Mouse (Mus musculus) heart, adult 2 months (tissue): ENCODE data around the gene Paqr8. TPM values are rescaled to one million over a fixed set of nuclear protein-coding genes. Genes with fewer than 3 reads are reported as not detected.
A peak's percentile ranks its signal among the peaks of the same experiment; 100 is the strongest.
"Not testable (repeated sequence)": the region's sequence is repeated elsewhere in the genome, so short reads cannot be mapped to it uniquely, and the experiment has no call there.

ENCODE experiments used
- DNase-seq, 2 experiments: peaks; one replicate each; pipeline ENCODE4 v3.0.0; 2021
- H3K27ac ChIP-seq: fragments of 200-600 bp; 2 replicates; pipeline ENCODE4 v1.8.1; 2022
- H3K27me3 ChIP-seq: fragments of 200-500 bp; 2 replicates; pipeline ENCODE4 v1.6.1; 2012; ENCODE audit warnings: mild to moderate bottlenecking, low read length, inconsistent platforms, mixed read lengths; ENCODE audit not compliant: control insufficient read depth, insufficient read depth
- H3K36me3 ChIP-seq: fragments of 200-500 bp; 2 replicates; pipeline ENCODE4 v1.6.1; 2012; ENCODE audit warnings: low read length, inconsistent platforms; ENCODE audit not compliant: control insufficient read depth, insufficient read depth
- H3K4me1 ChIP-seq: fragments of 200-500 bp; 2 replicates; pipeline ENCODE4 v1.6.1; 2011; ENCODE audit warnings: low read length; ENCODE audit not compliant: control insufficient read depth, insufficient read depth
- H3K4me3 ChIP-seq: fragments of 200-600 bp; 2 replicates; pipeline ENCODE4 v1.8.1; 2022
- H3K79me2 ChIP-seq: fragments of 200-500 bp; replicated peaks from 2 replicates; pipeline ENCODE4 v1.6.1; 2012; ENCODE audit warnings: mild to moderate bottlenecking, inconsistent platforms, low read length, moderate library complexity, mixed read lengths; ENCODE audit not compliant: control insufficient read depth, insufficient read depth
- H3K9ac ChIP-seq: fragments of 200-500 bp; 2 replicates; pipeline ENCODE4 v1.6.1; 2012; ENCODE audit warnings: low read depth, mild to moderate bottlenecking, control low read depth, inconsistent platforms, low read length, mixed read lengths
- CTCF ChIP-seq: fragments of 200-600 bp; IDR thresholded peaks from 2 replicates; pipeline ENCODE4 v1.8.1; 2022; ENCODE audit warnings: antibody characterized with exemption, mild to moderate bottlenecking, moderate library complexity
- EP300 ChIP-seq: fragments of 200-500 bp; IDR thresholded peaks from 2 replicates; pipeline ENCODE4 v1.6.1; 2011; ENCODE audit warnings: low read depth, low read length, control low read depth; ENCODE audit not compliant: insufficient read depth
- POLR2A ChIP-seq: fragments of 200-500 bp; IDR thresholded peaks from 2 replicates; pipeline ENCODE4 v1.6.1; 2011; ENCODE audit warnings: mild to moderate bottlenecking, low read depth, low read length, control low read depth; ENCODE audit not compliant: insufficient read depth
- WGBS: fragments of 180-500 bp; shearing (Covaris S2); methylation state at CpG from one replicate; pipeline ENCODE4 v1.1.7; 2018; 5-methylcytosine and 5-hydroxymethylcytosine counted together
- intact Hi-C: fragments of 180-260 bp; cut with DNase I; formaldehyde crosslinking; loops from one replicate; pipeline ENCODE4 v1.15.1; 2025
- polyA plus RNA-seq: library from polyadenylated mRNA; depleted of rRNA; stranded (reverse); fragments of >200 nt; gene quantifications from 2 replicates; pipeline ENCODE4 v1.2.3, GENCODE M21; 2012
- total RNA-seq, 2 experiments: library from RNA; stranded (reverse); gene quantifications; 2 replicates each; pipeline ENCODE4 v1.2.3; 2021

Gene Paqr8
- total and polyA plus RNA-seq, 3 experiments: 1.2 to 2.2 (median 2.0) TPM

GRCm38 (mm10) chr1:20925324-20925723, 34.9 kb downstream of the Paqr8 start:
- DNase-seq, H3K79me2 ChIP-seq, H3K9ac ChIP-seq, H3K4me3 ChIP-seq, H3K27me3 ChIP-seq, intact Hi-C loops, H3K4me1 ChIP-seq, H3K27ac ChIP-seq, H3K36me3 ChIP-seq: not testable (repeated sequence)
- 0 out of 2 replicates have a peak, but pooled peaks have one; percentile 11 for TF ChIP-seq CTCF
- 84% methylated on average over 7 of the region's 7 CpGs for WGBS

- Histone ChIP-seq H3K4me3 (no peak overlapping the region), H3K9ac (no peak overlapping the region), H3K79me2 (peaks cover 2% of the 10 kb centered on the region; the same call in 1 of the 2 replicates), H3K36me3 (no peaks in the 10 kb centered on the region), H3K4me1 (no peaks in the 10 kb centered on the region; the same call in 1 of the 2 replicates), H3K27me3 (no peaks in the 10 kb centered on the region), H3K27ac (no peak overlapping the region)
- intact Hi-C loops: no loop called here
- TF ChIP-seq CTCF (no peak), POLR2A (no peak), EP300 (no peak)
- no peak for DNase-seq
- WGBS: 82% methylated on average over 4 of the region's 4 CpGs
Observed at GRCm38 (mm10) chr1:20925926-20926325, 35.5 kb downstream of the Paqr8 start.

GRCm38 (mm10) chr1:20926376-20926775, 36.0 kb downstream of the Paqr8 start:
- 73% methylated on average over 4 of the region's 4 CpGs for WGBS
- no peak overlapping the region for H3K4me3 ChIP-seq
- DNase-seq: no peak
- H3K9ac ChIP-seq: no peak overlapping the region
- no peak overlapping the region for H3K27ac ChIP-seq
- no peaks in the 10 kb centered on the region for H3K36me3 ChIP-seq
- peaks cover under 1% of the 10 kb centered on the region; the same call in 1 of the 2 replicates for H3K79me2 ChIP-seq
- H3K27me3 ChIP-seq: no peaks in the 10 kb centered on the region
- TF ChIP-seq CTCF (no peak), EP300 (no peak), POLR2A (no peak)
- intact Hi-C loops: no loop called here
- H3K4me1 ChIP-seq: no peaks in the 10 kb centered on the region; the same call in 1 of the 2 replicates

GRCm38 (mm10) chr1:20928487-20928886, 38.1 kb downstream of the Paqr8 start:
- Histone ChIP-seq H3K36me3 (no peaks in the 10 kb centered on the region), H3K4me3 (no peak overlapping the region), H3K27me3 (no peaks in the 10 kb centered on the region), H3K27ac (no peak overlapping the region), H3K4me1 (no peaks in the 10 kb centered on the region; the same call in 1 of the 2 replicates), H3K79me2 (no peaks in the 10 kb centered on the region), H3K9ac (no peak overlapping the region)
- WGBS: 72% methylated on average over 4 of the region's 4 CpGs
- intact Hi-C loops: no loop called here
- no peak for TF ChIP-seq POLR2A
- no peak for DNase-seq

GRCm38 (mm10) chr1:20933457-20933856, 43.1 kb downstream of the Paqr8 start:
- DNase-seq: peak; percentile 35 to 51
- 0 out of 2 replicates have a peak, but pooled peaks have one; percentile 28 for TF ChIP-seq EP300
- no peak for TF ChIP-seq POLR2A
- TF ChIP-seq CTCF: peak; percentile 83
- Histone ChIP-seq H3K9ac (no peak overlapping the region), H3K27me3 (no peaks in the 10 kb centered on the region), H3K27ac (no peak overlapping the region), H3K36me3 (no peaks in the 10 kb centered on the region), H3K79me2 (no peaks in the 10 kb centered on the region), H3K4me1 (no peaks in the 10 kb centered on the region; the same call in 1 of the 2 replicates), H3K4me3 (no peak overlapping the region)
- 25% methylated on average over 7 of the region's 7 CpGs for WGBS
- intact Hi-C loops: loop anchor here (10.0 kb wide), 1 partner anchor 411 kb away; the partner anchor contains the start of gene Khdc1a

- Histone ChIP-seq H3K4me1 (no peaks in the 10 kb centered on the region; the same call in 1 of the 2 replicates), H3K36me3 (no peaks in the 10 kb centered on the region), H3K27ac (no peak overlapping the region), H3K79me2 (no peaks in the 10 kb centered on the region), H3K4me3 (no peak overlapping the region), H3K27me3 (no peaks in the 10 kb centered on the region), H3K9ac (no peak overlapping the region)
- DNase-seq: peak; percentile 73 to 78
- TF ChIP-seq EP300 (0 out of 2 replicates have a peak, but pooled peaks have one; percentile 10), CTCF (no peak)
- WGBS: 66% methylated on average over 22 of the region's 22 CpGs
- intact Hi-C loops: loop anchor here (10.0 kb wide), 1 partner anchor 410 kb away; the partner anchor contains the start of gene Khdc1a
Observed at GRCm38 (mm10) chr1:20935106-20935505, 44.7 kb downstream of the Paqr8 start.
